8 mouse cellular contexts compared by ENCODE assay signal in genomic region chr11:118438665-118439414, GRCm38 (mm10). TPM values are rescaled to one million over a fixed set of nuclear protein-coding genes. Genes with fewer than 3 reads are reported as not detected.
DNase-seq lines count a peak whose midpoint lies in the region; ATAC-seq and TF ChIP-seq lines count a peak whose summit lies in the region.

No protein-coding gene starts in this region.

- no peaks in the 10 kb centered on the region for H3K36me3 ChIP-seq in C2C12 (ENCODE audit: control insufficient read depth, insufficient read depth)
- H3K36me3 ChIP-seq in forebrain, embryonic 13.5 days (ENCODE audit: poor library complexity, severe bottlenecking), result no peaks in the 10 kb centered on the region
- no peaks in the 10 kb centered on the region for H3K36me3 ChIP-seq in lung, postnatal 0 days (ENCODE audit: insufficient read depth, low read length)

- H3K79me3 ChIP-seq in C2C12 (ENCODE audit: low read depth), result no peaks in the 10 kb centered on the region

- no peak for TF ChIP-seq CTCF in C2C12 (IDR thresholded peaks at IDR 0.05; ENCODE audit: control insufficient read depth, insufficient read depth, insufficient read length)
- no peak for TF ChIP-seq CTCF in lung, postnatal 0 days (IDR thresholded peaks at IDR 0.05)

- TF ChIP-seq EP300 in lung, postnatal 0 days (IDR thresholded peaks at IDR 0.05), result peak; percentile 87

- DNase-seq in gastrocnemius, postnatal 14 days, result peak; percentile 30
- DNase-seq in gastrocnemius, postnatal 10 days, result no peak
- DNase-seq in lung, postnatal 0 days (ENCODE audit: low spot score), result peak; percentile 77
- no peak for DNase-seq in B cell, adult 2 months
- DNase-seq in right cerebral cortex, postnatal 4 days, result no peak
- no peak for DNase-seq in frontal cortex, adult 2 months (ENCODE audit: extremely low spot score in 1 of 2, low spot score in 1 of 2)

- H3K27ac ChIP-seq in forebrain, embryonic 13.5 days, result peak overlapping the region; percentile 83
- H3K27ac ChIP-seq in lung, postnatal 0 days (ENCODE audit: low read length), result peak overlapping the region; percentile 81

- H3ac ChIP-seq in C2C12 (ENCODE audit: control insufficient read depth, insufficient read length, low read depth), result peak overlapping the region; percentile 37

- H3K4me1 ChIP-seq in forebrain, embryonic 13.5 days, result peaks cover 50% of the 10 kb centered on the region
- H3K4me1 ChIP-seq in lung, postnatal 0 days (ENCODE audit: insufficient read depth, low read depth, low read length), result peaks cover 11% of the 10 kb centered on the region; the same call in 1 of the 2 replicates

- peak; percentile 83 for ATAC-seq in forebrain, embryonic 13.5 days
- peak; percentile 79 for ATAC-seq in lung, postnatal 0 days

- peak overlapping the region; percentile 10; the same call in 1 of the 2 replicates for H3K4me2 ChIP-seq in forebrain, embryonic 13.5 days
- no peak overlapping the region for H3K4me2 ChIP-seq in lung, postnatal 0 days (replicated peaks; ENCODE audit: low read depth, low read length)

- 10% methylated on average over 11 of the region's 11 CpGs for WGBS in forebrain, embryonic 13.5 days
- WGBS in lung, postnatal 0 days, result 21% methylated on average over 11 of the region's 11 CpGs

- no peaks in the 10 kb centered on the region for H3K79me2 ChIP-seq in C2C12 (ENCODE audit: control insufficient read depth, insufficient read depth)

- peaks cover 4% of the 10 kb centered on the region for H3K27me3 ChIP-seq in C2C12 (ENCODE audit: control insufficient read depth, insufficient read depth, insufficient read length)
- H3K27me3 ChIP-seq in forebrain, embryonic 13.5 days, result no peaks in the 10 kb centered on the region
- H3K27me3 ChIP-seq in lung, postnatal 0 days (replicated peaks; ENCODE audit: insufficient read depth, low read length), result no peaks in the 10 kb centered on the region

- H3K9ac ChIP-seq in forebrain, embryonic 13.5 days, result 0 out of 2 replicates have a peak overlapping the region, but pooled peaks have one; percentile 5
- no peak overlapping the region for H3K9ac ChIP-seq in lung, postnatal 0 days (replicated peaks; ENCODE audit: low read depth)

- H3K4me3 ChIP-seq in C2C12 (ENCODE audit: insufficient read depth, poor library complexity, severe bottlenecking), result no peak overlapping the region
- no peak overlapping the region for H3K4me3 ChIP-seq in forebrain, embryonic 13.5 days
- no peak overlapping the region for H3K4me3 ChIP-seq in lung, postnatal 0 days (ENCODE audit: low read depth, low read length)

- intact Hi-C loops in gastrocnemius, postnatal 14 days (cut with DNase I; ENCODE audit: low total_unique reads), result no loop called here

- H3K9me3 ChIP-seq in forebrain, embryonic 13.5 days (replicated peaks), result no peaks in the 10 kb centered on the region
- H3K9me3 ChIP-seq in lung, postnatal 0 days (ENCODE audit: low read length), result no peaks in the 10 kb centered on the region

TF ChIP-seq in C2C12, 6 proteins besides CTCF, POLR2A, EP300 and RAD21:
- TF ChIP-seq CEBPB (IDR thresholded peaks at IDR 0.05; ENCODE audit: low read depth), result peak; percentile 87
- TF ChIP-seq MYOD1 (IDR thresholded peaks at IDR 0.05; ENCODE audit: control insufficient read depth, insufficient read length, low read depth), result peak; percentile 62
- no peak for TF ChIP-seq MYOG (IDR thresholded peaks at IDR 0.05; ENCODE audit: control insufficient read depth, extremely low read depth, insufficient read length)

RNA-seq across cellular contexts. Expression of gene C1qtnf1, which starts 10.8 kb away (rescaled TPM):
- total RNA-seq in gastrocnemius, postnatal 14 days (2021), result 10 to 100 TPM; 26.4 to 30.2 TPM
- total RNA-seq in gastrocnemius, postnatal 10 days (2021), result 10 to 100 TPM; 31.8 to 37.4 TPM
- 2.0 TPM for polyA plus RNA-seq in C2C12 (2012; fragmentation: generic; extraction: Trizol)
- 1.6 and 2.0 TPM in 2 replicates for polyA plus RNA-seq in forebrain, embryonic 13.5 days (2015; fragmentation: Nextera tagmentation; extraction: Ambion mirVana)
- polyA plus RNA-seq in lung, postnatal 0 days (2015; fragmentation: Nextera tagmentation; extraction: Ambion mirVana), result 7.2 and 9.1 TPM in 2 replicates
- polyA plus RNA-seq in frontal cortex, adult 2 months (2012; rRNA removed), result 2.6 and 3.4 TPM in 2 replicates

RNA-seq across cellular contexts. Expression of gene Cant1, which starts 20.0 kb away (rescaled TPM):
- total RNA-seq in gastrocnemius, postnatal 14 days (2021), result 10 to 100 TPM; 11.0 to 11.7 TPM
- 10 to 100 TPM; 13.1 to 14.9 TPM for total RNA-seq in gastrocnemius, postnatal 10 days (2021)
- 29.7 TPM for polyA plus RNA-seq in C2C12 (2012; fragmentation: generic; extraction: Trizol)
- polyA plus RNA-seq in forebrain, embryonic 13.5 days (2015; fragmentation: Nextera tagmentation; extraction: Ambion mirVana), result 20.2 and 20.3 TPM in 2 replicates
- 21.3 and 22.5 TPM in 2 replicates for polyA plus RNA-seq in lung, postnatal 0 days (2015; fragmentation: Nextera tagmentation; extraction: Ambion mirVana)
- polyA plus RNA-seq in frontal cortex, adult 2 months (2012; rRNA removed), result 38.3 and 40.2 TPM in 2 replicates

RNA-seq across cellular contexts. Expression of gene Lgals3bp, which starts 36.9 kb away (rescaled TPM):
- total RNA-seq in gastrocnemius, postnatal 14 days (2021), result 10 to 100 TPM; 11.0 to 11.9 TPM
- total RNA-seq in gastrocnemius, postnatal 10 days (2021), result 10 to 100 TPM; 10.7 to 18.2 TPM
- polyA plus RNA-seq in C2C12 (2012; fragmentation: generic; extraction: Trizol), result 6.6 TPM
- 1.1 and 1.3 TPM in 2 replicates for polyA plus RNA-seq in forebrain, embryonic 13.5 days (2015; fragmentation: Nextera tagmentation; extraction: Ambion mirVana)
- 30.8 and 44.3 TPM in 2 replicates for polyA plus RNA-seq in lung, postnatal 0 days (2015; fragmentation: Nextera tagmentation; extraction: Ambion mirVana)
- 38.5 and 52.4 TPM in 2 replicates for polyA plus RNA-seq in frontal cortex, adult 2 months (2012; rRNA removed)

RNA-seq across cellular contexts. Expression of gene Engase, which starts 37.8 kb away (rescaled TPM):
- total RNA-seq in gastrocnemius, postnatal 14 days (2021), result 10 to 100 TPM; 13.1 to 13.5 TPM
- 10 to 100 TPM; 16.6 to 17.3 TPM for total RNA-seq in gastrocnemius, postnatal 10 days (2021)
- polyA plus RNA-seq in C2C12 (2012; fragmentation: generic; extraction: Trizol), result 2.1 TPM
- polyA plus RNA-seq in forebrain, embryonic 13.5 days (2015; fragmentation: Nextera tagmentation; extraction: Ambion mirVana), result 4.5 and 5.6 TPM in 2 replicates
- 4.7 and 4.9 TPM in 2 replicates for polyA plus RNA-seq in lung, postnatal 0 days (2015; fragmentation: Nextera tagmentation; extraction: Ambion mirVana)
- 8.3 and 9.8 TPM in 2 replicates for polyA plus RNA-seq in frontal cortex, adult 2 months (2012; rRNA removed)

Comparison
In these comparisons a context has a peak if more than half of its experiments do, and no peak if none do; other contexts are left out.
1. DNase-seq: peak in gastrocnemius, postnatal 14 days (single experiment) and lung, postnatal 0 days (single experiment); none in gastrocnemius, postnatal 10 days (single experiment), B cell, adult 2 months (0 of 2), right cerebral cortex, postnatal 4 days (single experiment) and frontal cortex, adult 2 months (0 of 2).